Mouse (Mus musculus): Measurements from ENCODE around the gene Rcan3. TPM values are rescaled to one million over a fixed set of nuclear protein-coding genes. Genes with fewer than 3 reads are reported as not detected.
A peak's percentile ranks its signal among the peaks of the same experiment; 100 is the strongest.

Rcan3 gene
- polyA plus RNA-seq, 1 experiment from 2014 or later = 14.1 TPM

GRCm38 (mm10) chr4:135426587-135426986 is 7.1 kb downstream of the Rcan3 start:
- 90% methylated on average over 7 of the region's 7 CpGs for WGBS

GRCm38 (mm10) chr4:135425625-135426024 is 8.0 kb downstream of the Rcan3 start:
- WGBS = 88% methylated on average over 9 of the region's 9 CpGs

More at GRCm38 (mm10) chr4:135426587-135426986, 7.1 kb downstream of the Rcan3 start:
- Histone ChIP-seq H3K27me3 (ENCODE audit: control insufficient read depth, insufficient read depth, low read length) (no peaks in the 10 kb centered on the region), H3K27ac (ENCODE audit: low read depth, low read length) (no peak overlapping the region), H3K36me3 (ENCODE audit: control insufficient read depth, insufficient read depth, low read length) (no peaks in the 10 kb centered on the region), H3K9me3 (ENCODE audit: control insufficient read depth, low read length) (no peaks in the 10 kb centered on the region), H3K4me3 (ENCODE audit: low read depth, low read length) (no peak overlapping the region), H3K4me2 (ENCODE audit: low read depth, low read length, severe bottlenecking) (no peak overlapping the region), H3K4me1 (replicated peaks; ENCODE audit: control insufficient read depth, insufficient read depth, low read length) (no peaks in the 10 kb centered on the region), H3K9ac (ENCODE audit: low read length) (no peak overlapping the region)
- DNase-seq (ENCODE audit: low spot score) = no peak
- no peak for ATAC-seq (replicated peaks; ENCODE audit: low FRiP score)

GRCm38 (mm10) chr4:135420961-135421360 is 12.7 kb downstream of the Rcan3 start:
- WGBS = 93% methylated on average over 13 of the region's 13 CpGs
- no peaks in the 10 kb centered on the region for H3K36me3 ChIP-seq (ENCODE audit: control insufficient read depth, insufficient read depth, low read length)

More at GRCm38 (mm10) chr4:135425625-135426024, 8.0 kb downstream of the Rcan3 start:
- ATAC-seq (replicated peaks; ENCODE audit: low FRiP score) (no peak), DNase-seq (ENCODE audit: low spot score) (no peak)
- no peaks in the 10 kb centered on the region for H3K9me3 ChIP-seq (ENCODE audit: control insufficient read depth, low read length)
- no peaks in the 10 kb centered on the region for H3K36me3 ChIP-seq (ENCODE audit: control insufficient read depth, insufficient read depth, low read length)
- no peak overlapping the region for H3K27ac ChIP-seq (ENCODE audit: low read depth, low read length)
- H3K4me1 ChIP-seq (replicated peaks; ENCODE audit: control insufficient read depth, insufficient read depth, low read length) = no peaks in the 10 kb centered on the region
- H3K9ac ChIP-seq (ENCODE audit: low read length) = no peak overlapping the region
- no peak overlapping the region for H3K4me2 ChIP-seq (ENCODE audit: low read depth, low read length, severe bottlenecking)
- H3K27me3 ChIP-seq (ENCODE audit: control insufficient read depth, insufficient read depth, low read length) = no peaks in the 10 kb centered on the region
- no peak overlapping the region for H3K4me3 ChIP-seq (ENCODE audit: low read depth, low read length)

GRCm38 (mm10) chr4:135420416-135420815 is 13.2 kb downstream of the Rcan3 start:
- H3K9me3 ChIP-seq (ENCODE audit: control insufficient read depth, low read length) = no peaks in the 10 kb centered on the region
- WGBS = 79% methylated on average over 11 of the region's 11 CpGs
- H3K36me3 ChIP-seq (ENCODE audit: control insufficient read depth, insufficient read depth, low read length) = no peaks in the 10 kb centered on the region
- no peaks in the 10 kb centered on the region for H3K4me1 ChIP-seq (replicated peaks; ENCODE audit: control insufficient read depth, insufficient read depth, low read length)
- ATAC-seq (replicated peaks; ENCODE audit: low FRiP score) (no peak), DNase-seq (ENCODE audit: low spot score) (no peak)
- no peak overlapping the region for H3K4me2 ChIP-seq (ENCODE audit: low read depth, low read length, severe bottlenecking)
- no peak overlapping the region for H3K27ac ChIP-seq (ENCODE audit: low read depth, low read length)
- no peak overlapping the region for H3K4me3 ChIP-seq (ENCODE audit: low read depth, low read length)
- no peaks in the 10 kb centered on the region for H3K27me3 ChIP-seq (ENCODE audit: control insufficient read depth, insufficient read depth, low read length)
- no peak overlapping the region for H3K9ac ChIP-seq (ENCODE audit: low read length)

More at GRCm38 (mm10) chr4:135420961-135421360, 12.7 kb downstream of the Rcan3 start:
- no peak for ATAC-seq (replicated peaks; ENCODE audit: low FRiP score)
- H3K27me3 ChIP-seq (ENCODE audit: control insufficient read depth, insufficient read depth, low read length) = no peaks in the 10 kb centered on the region
- no peak overlapping the region for H3K9ac ChIP-seq (ENCODE audit: low read length)
- no peaks in the 10 kb centered on the region for H3K9me3 ChIP-seq (ENCODE audit: control insufficient read depth, low read length)
- no peaks in the 10 kb centered on the region for H3K4me1 ChIP-seq (replicated peaks; ENCODE audit: control insufficient read depth, insufficient read depth, low read length)
- no peak overlapping the region for H3K4me2 ChIP-seq (ENCODE audit: low read depth, low read length, severe bottlenecking)
- H3K27ac ChIP-seq (ENCODE audit: low read depth, low read length) = no peak overlapping the region
- no peak overlapping the region for H3K4me3 ChIP-seq (ENCODE audit: low read depth, low read length)
- no peak for DNase-seq (ENCODE audit: low spot score)

GRCm38 (mm10) chr4:135419996-135420395 is 13.7 kb downstream of the Rcan3 start:
- H3K4me3 ChIP-seq (ENCODE audit: low read depth, low read length) = no peak overlapping the region

GRCm38 (mm10) chr4:135416367-135416766 is 17.3 kb downstream of the Rcan3 start:
- H3K36me3 ChIP-seq (ENCODE audit: control insufficient read depth, insufficient read depth, low read length) = no peaks in the 10 kb centered on the region
- H3K4me1 ChIP-seq (replicated peaks; ENCODE audit: control insufficient read depth, insufficient read depth, low read length) = no peaks in the 10 kb centered on the region

More at GRCm38 (mm10) chr4:135419996-135420395, 13.7 kb downstream of the Rcan3 start:
- no peaks in the 10 kb centered on the region for H3K9me3 ChIP-seq (ENCODE audit: control insufficient read depth, low read length)
- H3K27me3 ChIP-seq (ENCODE audit: control insufficient read depth, insufficient read depth, low read length) = no peaks in the 10 kb centered on the region
- 91% methylated on average over 21 of the region's 21 CpGs for WGBS
- no peak overlapping the region for H3K4me2 ChIP-seq (ENCODE audit: low read depth, low read length, severe bottlenecking)
- H3K27ac ChIP-seq (ENCODE audit: low read depth, low read length) = no peak overlapping the region
- no peaks in the 10 kb centered on the region for H3K4me1 ChIP-seq (replicated peaks; ENCODE audit: control insufficient read depth, insufficient read depth, low read length)
- DNase-seq (ENCODE audit: low spot score) (no peak), ATAC-seq (replicated peaks; ENCODE audit: low FRiP score) (no peak)
- no peak overlapping the region for H3K9ac ChIP-seq (ENCODE audit: low read length)
- no peaks in the 10 kb centered on the region for H3K36me3 ChIP-seq (ENCODE audit: control insufficient read depth, insufficient read depth, low read length)

GRCm38 (mm10) chr4:135413491-135413890 is 20.2 kb downstream of the Rcan3 start:
- Histone ChIP-seq H3K27me3 (ENCODE audit: control insufficient read depth, insufficient read depth, low read length) (no peaks in the 10 kb centered on the region), H3K9me3 (ENCODE audit: control insufficient read depth, low read length) (no peaks in the 10 kb centered on the region), H3K27ac (ENCODE audit: low read depth, low read length) (no peak overlapping the region), H3K4me3 (ENCODE audit: low read depth, low read length) (no peak overlapping the region), H3K4me2 (ENCODE audit: low read depth, low read length, severe bottlenecking) (no peak overlapping the region), H3K4me1 (replicated peaks; ENCODE audit: control insufficient read depth, insufficient read depth, low read length) (no peaks in the 10 kb centered on the region), H3K36me3 (ENCODE audit: control insufficient read depth, insufficient read depth, low read length) (no peaks in the 10 kb centered on the region), H3K9ac (ENCODE audit: low read length) (no peak overlapping the region)
- WGBS = 83% methylated on average over 8 of the region's 8 CpGs
- no peak for DNase-seq (ENCODE audit: low spot score)
- no peak for ATAC-seq (replicated peaks; ENCODE audit: low FRiP score)

More at GRCm38 (mm10) chr4:135416367-135416766, 17.3 kb downstream of the Rcan3 start:
- 94% methylated on average over 21 of the region's 21 CpGs for WGBS
- no peak for DNase-seq (ENCODE audit: low spot score)
- Histone ChIP-seq H3K4me3 (ENCODE audit: low read depth, low read length) (no peak overlapping the region), H3K9me3 (ENCODE audit: control insufficient read depth, low read length) (no peaks in the 10 kb centered on the region), H3K4me2 (ENCODE audit: low read depth, low read length, severe bottlenecking) (no peak overlapping the region), H3K27me3 (ENCODE audit: control insufficient read depth, insufficient read depth, low read length) (no peaks in the 10 kb centered on the region), H3K9ac (ENCODE audit: low read length) (no peak overlapping the region), H3K27ac (ENCODE audit: low read depth, low read length) (no peak overlapping the region)
- ATAC-seq (replicated peaks; ENCODE audit: low FRiP score) = no peak

- H3K4me3 ChIP-seq (ENCODE audit: low read depth, low read length) = no peak overlapping the region
- no peak overlapping the region for H3K4me2 ChIP-seq (ENCODE audit: low read depth, low read length, severe bottlenecking)
- H3K9me3 ChIP-seq (ENCODE audit: control insufficient read depth, low read length) = no peaks in the 10 kb centered on the region
- no peak overlapping the region for H3K27ac ChIP-seq (ENCODE audit: low read depth, low read length)
- H3K9ac ChIP-seq (ENCODE audit: low read length) = no peak overlapping the region
- no peaks in the 10 kb centered on the region for H3K4me1 ChIP-seq (replicated peaks; ENCODE audit: control insufficient read depth, insufficient read depth, low read length)
- ATAC-seq (replicated peaks; ENCODE audit: low FRiP score) (no peak), DNase-seq (ENCODE audit: low spot score) (peak; percentile 63)
- H3K27me3 ChIP-seq (ENCODE audit: control insufficient read depth, insufficient read depth, low read length) = no peaks in the 10 kb centered on the region
- H3K36me3 ChIP-seq (ENCODE audit: control insufficient read depth, insufficient read depth, low read length) = no peaks in the 10 kb centered on the region
- WGBS = 42% methylated on average over 4 of the region's 4 CpGs
Observed at GRCm38 (mm10) chr4:135411633-135412032, 22.0 kb downstream of the Rcan3 start.

- DNase-seq (ENCODE audit: low spot score) (no peak), ATAC-seq (replicated peaks; ENCODE audit: low FRiP score) (no peak)
- H3K4me3 ChIP-seq (ENCODE audit: low read depth, low read length) = no peak overlapping the region
- no peak overlapping the region for H3K9ac ChIP-seq (ENCODE audit: low read length)
- H3K36me3 ChIP-seq (ENCODE audit: control insufficient read depth, insufficient read depth, low read length) = no peaks in the 10 kb centered on the region
- 69% methylated on average over 5 of the region's 5 CpGs for WGBS
- no peaks in the 10 kb centered on the region for H3K4me1 ChIP-seq (replicated peaks; ENCODE audit: control insufficient read depth, insufficient read depth, low read length)
- H3K27ac ChIP-seq (ENCODE audit: low read depth, low read length) = no peak overlapping the region
- H3K9me3 ChIP-seq (ENCODE audit: control insufficient read depth, low read length) = no peaks in the 10 kb centered on the region
- H3K4me2 ChIP-seq (ENCODE audit: low read depth, low read length, severe bottlenecking) = no peak overlapping the region
- H3K27me3 ChIP-seq (ENCODE audit: control insufficient read depth, insufficient read depth, low read length) = no peaks in the 10 kb centered on the region
Observed at GRCm38 (mm10) chr4:135406180-135406579, 27.5 kb downstream of the Rcan3 start.

Measured in forebrain, embryonic 11.5 days (tissue).